Mouse (Mus musculus): ENCODE results near the gene Dhrs7.

DNA sequence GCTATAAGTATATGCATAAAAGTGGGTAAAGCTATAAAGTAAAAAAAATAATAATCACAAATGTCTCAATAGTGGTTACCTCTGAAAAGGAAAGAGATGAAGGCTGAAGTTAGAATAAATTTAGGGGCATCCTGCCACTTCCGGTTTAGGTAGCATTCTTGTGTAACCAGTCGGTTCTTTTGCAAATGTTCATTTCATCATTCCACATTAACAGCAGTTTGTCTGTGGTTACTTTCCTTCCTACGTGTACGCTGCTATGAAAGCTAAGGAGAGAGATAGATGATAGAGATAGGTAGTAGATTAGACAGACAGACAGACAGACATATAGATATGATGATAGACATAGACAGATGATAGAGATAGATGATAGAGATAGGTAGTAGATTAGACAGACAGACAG is 39.4 kb upstream of the Dhrs7 start:
- TF ChIP-seq CTCF (IDR thresholded peaks at IDR 0.05; ENCODE audit: low read depth): no peak
- no peak for TF ChIP-seq EP300 (IDR thresholded peaks at IDR 0.05; ENCODE audit: low read depth)

Measured in liver, postnatal 0 days (tissue).